Comparison of ENCODE assay signal across 7 mouse cellular contexts in the genomic region with DNA sequence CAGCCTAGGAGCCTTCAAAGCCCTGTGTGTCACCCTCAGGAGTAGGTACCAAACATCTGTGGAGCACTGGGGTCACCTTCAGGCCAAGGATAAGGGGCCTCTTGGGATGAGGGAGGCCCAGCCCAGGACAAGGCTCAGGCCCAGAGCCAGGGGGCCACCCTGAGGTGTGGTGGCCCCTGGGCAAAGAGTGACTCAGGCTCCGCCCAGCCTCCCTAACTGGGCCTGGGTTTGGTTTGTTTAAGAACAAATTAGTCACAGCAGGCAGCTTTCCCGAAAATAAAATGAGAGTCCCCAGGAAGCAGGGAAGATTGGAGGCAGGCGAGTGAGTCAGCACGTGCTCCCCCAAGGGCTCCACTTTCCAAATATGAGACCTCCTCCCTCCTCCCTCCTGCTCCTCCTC. TPM values are rescaled to one million over a fixed set of nuclear protein-coding genes. Genes with fewer than 3 reads are reported as not detected.
DNase-seq lines count a peak whose midpoint lies in the region.

No protein-coding gene starts in this region.

- intact Hi-C loops in gastrocnemius, postnatal 14 days (cut with DNase I; ENCODE audit: low total_unique reads), result no loop called here
- intact Hi-C loops in left cerebral cortex, postnatal 25 days (cut with DNase I), result loop anchor here (1.0 to 2.0 kb wide), 2 partner anchors 33 to 37 kb away; no protein-coding TSS in a partner anchor

- peak; percentile 55 to 80 for DNase-seq in urinary bladder, adult 18-20 months (ENCODE audit: low spot score in 2 of 2)
- no peak for DNase-seq in urinary bladder, postnatal 10 days (ENCODE audit: low spot score)
- DNase-seq in gastrocnemius, postnatal 14 days, result peak; percentile 77
- DNase-seq in left cerebral cortex, postnatal 25 days (ENCODE audit: low spot score in 2 of 2), result peak; percentile 64 to 95
- DNase-seq in spleen, postnatal 36 days (ENCODE audit: low spot score in 2 of 2), result no peak
- DNase-seq in adrenal gland, adult 8-10 months, result no peak
- no peak for DNase-seq in cerebellum, adult 8-10 months

RNA-seq across cellular contexts. Expression of a gene that starts 37.7 kb away (rescaled TPM):
- 1 to 10 TPM; 2.9 to 3.7 TPM for total RNA-seq in gastrocnemius, postnatal 14 days (2021)
- 1 to 10 TPM; 3.8 to 4.3 TPM for total RNA-seq in left cerebral cortex, postnatal 25 days (2021)
- total RNA-seq in adrenal gland, adult 8-10 months (2022), result 10 to 100 TPM in 1 of 4 experiments, 1 to 10 TPM in 3; 4.4 to 14.6 (median 5.4) TPM

RNA-seq across cellular contexts. Expression of a gene that starts 53.9 kb away (rescaled TPM):
- total RNA-seq in gastrocnemius, postnatal 14 days (2021), result 10 to 100 TPM; 15.6 to 17.1 TPM
- total RNA-seq in left cerebral cortex, postnatal 25 days (2021), result 10 to 100 TPM; 85.6 to 88.1 TPM
- 10 to 100 TPM; 52.7 to 76.9 (median 68.2) TPM for total RNA-seq in adrenal gland, adult 8-10 months (2022)

RNA-seq across cellular contexts. Expression of a gene that starts 58.9 kb away (rescaled TPM):
- 1 to 10 TPM; 5.8 to 7.5 TPM for total RNA-seq in gastrocnemius, postnatal 14 days (2021)
- total RNA-seq in left cerebral cortex, postnatal 25 days (2021), result 1 to 10 TPM; 3.8 to 4.0 TPM
- total RNA-seq in adrenal gland, adult 8-10 months (2022), result 10 to 100 TPM; 16.4 to 16.7 (median 16.5) TPM

Comparison
In these comparisons a context has a peak if more than half of its experiments do, and no peak if none do; other contexts are left out.
1. DNase-seq: peak in urinary bladder, adult 18-20 months (2 of 2), gastrocnemius, postnatal 14 days (single experiment) and left cerebral cortex, postnatal 25 days (2 of 2); none in urinary bladder, postnatal 10 days (single experiment), spleen, postnatal 36 days (0 of 2), adrenal gland, adult 8-10 months (single experiment) and cerebellum, adult 8-10 months (single experiment).